10 mouse cellular contexts compared by ENCODE assay signal in genomic region chr6:140961987-140962386, GRCm38 (mm10).
A peak's percentile ranks its signal among the peaks of the same experiment; 100 is the strongest.
DNase-seq lines count a peak whose midpoint lies in the region; ATAC-seq and TF ChIP-seq lines count a peak whose summit lies in the region.
"Had no signal": no experiment of that assay in that cellular context is flagged by ENCODE, and none has a peak within 500 bp of the region (broad histone marks: within the 10 kb centered on the region; RNA-seq: fewer than 3 reads in every experiment).

No protein-coding gene starts in this region.

- no peak for TF ChIP-seq CTCF in intestine, postnatal 0 days (IDR thresholded peaks at IDR 0.05; ENCODE audit: low read depth)
- no peak for TF ChIP-seq CTCF in midbrain, postnatal 0 days (IDR thresholded peaks at IDR 0.05)

- ATAC-seq in intestine, postnatal 0 days = 0 out of 2 replicates have a peak, but pooled peaks have one; percentile 25
- ATAC-seq in intestine, embryonic 16.5 days = no peak
- peak; percentile 79 for ATAC-seq in hindbrain, embryonic 16.5 days
- peak; percentile 33; the same call in 1 of the 2 replicates for ATAC-seq in midbrain, postnatal 0 days (ENCODE audit: low FRiP score)

- H3K4me2 ChIP-seq in intestine, postnatal 0 days (replicated peaks; ENCODE audit: low read depth) = no peak overlapping the region
- no peak overlapping the region for H3K4me2 ChIP-seq in intestine, embryonic 16.5 days (ENCODE audit: low read depth, low read length)
- H3K4me2 ChIP-seq in hindbrain, embryonic 16.5 days (ENCODE audit: low read length) = peak overlapping the region; percentile 48
- H3K4me2 ChIP-seq in midbrain, postnatal 0 days (ENCODE audit: low read depth, low read length, poor library complexity, severe bottlenecking) = peak overlapping the region; percentile 26

- H3K9ac ChIP-seq in intestine, postnatal 0 days (ENCODE audit: low read depth, low read length) = no peak overlapping the region
- H3K9ac ChIP-seq in intestine, embryonic 16.5 days (ENCODE audit: low read depth, low read length) = no peak overlapping the region
- H3K9ac ChIP-seq in hindbrain, embryonic 16.5 days (ENCODE audit: low read depth, low read length) = no peak overlapping the region; the same call in 1 of the 2 replicates
- H3K9ac ChIP-seq in midbrain, postnatal 0 days (replicated peaks; ENCODE audit: low read length, poor library complexity, severe bottlenecking) = no peak overlapping the region

- H3K27ac ChIP-seq in intestine, postnatal 0 days (ENCODE audit: low read depth, low read length) = no peak overlapping the region
- no peak overlapping the region for H3K27ac ChIP-seq in intestine, embryonic 16.5 days (ENCODE audit: low read length)
- H3K27ac ChIP-seq in hindbrain, embryonic 16.5 days (ENCODE audit: low read depth, low read length) = no peak overlapping the region
- H3K27ac ChIP-seq in midbrain, postnatal 0 days (ENCODE audit: low read depth, low read length) = no peak overlapping the region

- WGBS in intestine, postnatal 0 days = 54% methylated on average over 11 of the region's 11 CpGs
- WGBS in intestine, embryonic 16.5 days = 55% methylated on average over 11 of the region's 11 CpGs
- 18% methylated on average over 11 of the region's 11 CpGs for WGBS in hindbrain, embryonic 16.5 days
- 20% methylated on average over 11 of the region's 11 CpGs for WGBS in midbrain, postnatal 0 days

- no peaks in the 10 kb centered on the region for H3K27me3 ChIP-seq in intestine, postnatal 0 days (replicated peaks; ENCODE audit: control insufficient read depth, insufficient read depth, low read length)
- H3K27me3 ChIP-seq in intestine, embryonic 16.5 days (replicated peaks; ENCODE audit: control insufficient read depth, insufficient read depth, low read length) = no peaks in the 10 kb centered on the region
- no peaks in the 10 kb centered on the region for H3K27me3 ChIP-seq in hindbrain, embryonic 16.5 days (replicated peaks; ENCODE audit: control insufficient read depth, insufficient read depth, low read length)
- H3K27me3 ChIP-seq in midbrain, postnatal 0 days (ENCODE audit: insufficient read depth, low read length) = no peaks in the 10 kb centered on the region

- DNase-seq in cerebellum, postnatal 36 days = peak; percentile 31 to 46
- peak; percentile 55 for DNase-seq in midbrain, postnatal 0 days (ENCODE audit: low spot score)
- DNase-seq in yolk sac, embryonic 10.5 days (ENCODE audit: low spot score) = no peak
- no peak for DNase-seq in ovary, postnatal 10 days (ENCODE audit: low spot score)
- DNase-seq in lung, postnatal 10 days = no peak
- DNase-seq: B cell, adult 2 months; lung, postnatal 14 days had no signal

- H3K36me3 ChIP-seq in intestine, postnatal 0 days (ENCODE audit: control insufficient read depth, insufficient read depth) = no peaks in the 10 kb centered on the region
- H3K36me3 ChIP-seq in intestine, embryonic 16.5 days (ENCODE audit: control insufficient read depth, insufficient read depth, low read length) = no peaks in the 10 kb centered on the region
- no peaks in the 10 kb centered on the region for H3K36me3 ChIP-seq in hindbrain, embryonic 16.5 days (ENCODE audit: control insufficient read depth, insufficient read depth, low read length)
- H3K36me3 ChIP-seq in midbrain, postnatal 0 days (ENCODE audit: insufficient read depth, low read length) = no peaks in the 10 kb centered on the region

- no peaks in the 10 kb centered on the region for H3K4me1 ChIP-seq in intestine, postnatal 0 days (replicated peaks; ENCODE audit: control insufficient read depth, insufficient read depth, low read length)
- H3K4me1 ChIP-seq in intestine, embryonic 16.5 days (ENCODE audit: control insufficient read depth, insufficient read depth, low read length) = no peaks in the 10 kb centered on the region
- H3K4me1 ChIP-seq in hindbrain, embryonic 16.5 days (ENCODE audit: control insufficient read depth, insufficient read depth, low read depth, low read length) = peaks cover 15% of the 10 kb centered on the region
- H3K4me1 ChIP-seq in midbrain, postnatal 0 days (ENCODE audit: insufficient read depth, low read length) = no peaks in the 10 kb centered on the region; the same call in 1 of the 2 replicates

- H3K9me3 ChIP-seq in intestine, postnatal 0 days (ENCODE audit: control insufficient read depth) = no peaks in the 10 kb centered on the region
- H3K9me3 ChIP-seq in intestine, embryonic 16.5 days (ENCODE audit: control insufficient read depth, low read length) = no peaks in the 10 kb centered on the region
- H3K9me3 ChIP-seq in hindbrain, embryonic 16.5 days (ENCODE audit: control insufficient read depth, low read length) = no peaks in the 10 kb centered on the region
- H3K9me3 ChIP-seq in midbrain, postnatal 0 days (ENCODE audit: low read length) = no peaks in the 10 kb centered on the region

- H3K4me3 ChIP-seq in intestine, postnatal 0 days (ENCODE audit: low read depth, low read length) = no peak overlapping the region
- no peak overlapping the region for H3K4me3 ChIP-seq in intestine, embryonic 16.5 days (ENCODE audit: low read length)
- peak overlapping the region; percentile 22; the same call in 1 of the 2 replicates for H3K4me3 ChIP-seq in hindbrain, embryonic 16.5 days (ENCODE audit: low read length)
- no peak overlapping the region; the same call in 1 of the 2 replicates for H3K4me3 ChIP-seq in midbrain, postnatal 0 days (ENCODE audit: low read depth, low read length)

Comparison
In these comparisons a context has a peak if more than half of its experiments do, and no peak if none do; other contexts are left out.
1. H3K4me2 ChIP-seq: peak in hindbrain, embryonic 16.5 days (single experiment) and midbrain, postnatal 0 days (single experiment); none in intestine, postnatal 0 days (single experiment) and intestine, embryonic 16.5 days (single experiment).
2. DNase-seq: peak in cerebellum, postnatal 36 days (2 of 2) and midbrain, postnatal 0 days (single experiment); none in yolk sac, embryonic 10.5 days (single experiment), ovary, postnatal 10 days (single experiment) and lung, postnatal 10 days (single experiment).